Mouse (Mus musculus) lung, embryonic 16.5 days (tissue): ENCODE data around the gene Krtap15. TPM values are rescaled to one million over a fixed set of nuclear protein-coding genes. Genes with fewer than 3 reads are reported as not detected.

ENCODE experiments used
- ATAC-seq: fragments of 200-750 bp; cut with Nextera tagmentation; 2 replicates; pipeline ENCODE4 v1.8.0; 2017; ENCODE audit warnings: low read depth, mild to moderate bottlenecking, moderate library complexity
- H3K27ac ChIP-seq: fragments of 300-500 bp; sonication (generic); 2 replicates; pipeline ENCODE4 v1.5.1; 2014; ENCODE audit warnings: mild to moderate bottlenecking, control low read depth, low read length
- H3K27me3 ChIP-seq: fragments of 300-500 bp; sonication (generic); 2 replicates; pipeline ENCODE4 v1.6.1; 2014; ENCODE audit warnings: low read depth, low read length, mixed read lengths; ENCODE audit not compliant: control insufficient read depth, insufficient read depth
- H3K36me3 ChIP-seq: fragments of 300-500 bp; sonication (generic); 2 replicates; pipeline ENCODE4 v1.6.1; 2014; ENCODE audit warnings: low read length; ENCODE audit not compliant: control insufficient read depth, insufficient read depth
- H3K4me1 ChIP-seq: fragments of 300-500 bp; sonication (generic); replicated peaks from 2 replicates; pipeline ENCODE4 v1.6.1; 2014; ENCODE audit warnings: low read length, mixed read lengths; ENCODE audit not compliant: control insufficient read depth, insufficient read depth
- H3K4me2 ChIP-seq: fragments of 300-500 bp; sonication (generic); 2 replicates; pipeline ENCODE4 v1.6.1; 2014; ENCODE audit warnings: low read depth, low read length, control low read depth
- H3K4me3 ChIP-seq: fragments of 300-500 bp; sonication (generic); 2 replicates; pipeline ENCODE4 v1.5.1; 2014; ENCODE audit warnings: mild to moderate bottlenecking, low read length, control low read depth
- H3K9ac ChIP-seq: fragments of 300-500 bp; sonication (generic); 2 replicates; pipeline ENCODE4 v1.6.1; 2014; ENCODE audit warnings: low read length, control low read depth
- H3K9me3 ChIP-seq: fragments of 300-500 bp; sonication (generic); 2 replicates; pipeline ENCODE4 v1.6.1; 2016; ENCODE audit warnings: low read length; ENCODE audit not compliant: control insufficient read depth
- whole genome bisulfite sequencing: fragments of 180-500 bp; shearing (Covaris S2); extraction: QIAGEN DNeasy Blood & Tissue Kit; methylation state at CpG from one replicate; pipeline ENCODE4 v1.1.7; 2014; 5-methylcytosine and 5-hydroxymethylcytosine counted together
- polyA plus RNA-seq: library from polyadenylated mRNA; unstranded; fragments of >200 nt; fragmentation: Nextera tagmentation; extraction: Ambion mirVana; gene quantifications from 2 replicates; pipeline ENCODE4 v1.2.1, GENCODE M21; 2015

The Krtap15 gene
- not detected in 2 replicates for polyA plus RNA-seq

GRCm38 (mm10) chr16:88820066-88820465 lies at the start of gene Krtap15:
Gene Krtap15 (plus strand): TSS chr16:88820215.
- H3K4me3 ChIP-seq = no peak within 1 kb of the TSS
- no peak within 1 kb of the TSS for H3K9ac ChIP-seq
- ATAC-seq = no peak
- H3K27ac ChIP-seq = no peak within 1 kb of the TSS
- H3K9me3 ChIP-seq = no peaks in the 10 kb centered on the region
- H3K4me2 ChIP-seq = no peak within 1 kb of the TSS
- no peaks in the 10 kb centered on the region for H3K27me3 ChIP-seq
- no peaks in the 10 kb centered on the region for H3K36me3 ChIP-seq
- no peaks in the 10 kb centered on the region for H3K4me1 ChIP-seq
- 65% methylated on average over 3 of the region's 3 CpGs for WGBS

GRCm38 (mm10) chr16:88774106-88774505 lies 45.9 kb upstream of the Krtap15 start, which contains the start of gene 2310057N15Rik:
Gene 2310057N15Rik (minus strand): TSS chr16:88774206.
- Histone ChIP-seq H3K9me3 (no peaks in the 10 kb centered on the region), H3K4me2 (no peak within 1 kb of the TSS), H3K36me3 (no peaks in the 10 kb centered on the region), H3K27ac (no peak within 1 kb of the TSS), H3K4me3 (no peak within 1 kb of the TSS), H3K9ac (no peak within 1 kb of the TSS), H3K27me3 (no peaks in the 10 kb centered on the region), H3K4me1 (no peaks in the 10 kb centered on the region)
- no peak for ATAC-seq
- WGBS = 83% methylated on average over 2 of the region's 2 CpGs

- WGBS = 83% methylated on average over 5 of the region's 6 CpGs
- H3K27ac ChIP-seq = no peak within 1 kb of the TSS
- H3K36me3 ChIP-seq = no peaks in the 10 kb centered on the region
- H3K4me1 ChIP-seq = no peaks in the 10 kb centered on the region
- no peak within 1 kb of the TSS for H3K4me2 ChIP-seq
- ATAC-seq = no peak
- H3K4me3 ChIP-seq = no peak within 1 kb of the TSS
- no peaks in the 10 kb centered on the region for H3K27me3 ChIP-seq
- H3K9ac ChIP-seq = no peak within 1 kb of the TSS
- H3K9me3 ChIP-seq = no peaks in the 10 kb centered on the region
Observed at GRCm38 (mm10) chr16:88777596-88777995, 42.4 kb upstream of the Krtap15 start, which contains the start of gene Gm5965. Gene Gm5965 (plus strand): TSS chr16:88777896.

GRCm38 (mm10) chr16:88786786-88787185 lies 33.2 kb upstream of the Krtap15 start:
- H3K36me3 ChIP-seq = no peaks in the 10 kb centered on the region
- WGBS = 60% methylated on average over 2 of the region's 2 CpGs
- no peak overlapping the region for H3K27ac ChIP-seq
- no peaks in the 10 kb centered on the region for H3K9me3 ChIP-seq
- no peak for ATAC-seq
- H3K9ac ChIP-seq = no peak overlapping the region
- H3K27me3 ChIP-seq = no peaks in the 10 kb centered on the region
- no peak overlapping the region for H3K4me2 ChIP-seq
- no peaks in the 10 kb centered on the region for H3K4me1 ChIP-seq
- no peak overlapping the region for H3K4me3 ChIP-seq

GRCm38 (mm10) chr16:88811827-88812226 lies 8.2 kb upstream of the Krtap15 start, which contains the start of gene Gm20741:
Gene Gm20741 (minus strand): TSS chr16:88812220.
- Histone ChIP-seq H3K27me3 (no peaks in the 10 kb centered on the region), H3K4me2 (no peak within 1 kb of the TSS), H3K36me3 (no peaks in the 10 kb centered on the region), H3K4me1 (no peaks in the 10 kb centered on the region), H3K9ac (no peak within 1 kb of the TSS), H3K9me3 (no peaks in the 10 kb centered on the region), H3K4me3 (no peak within 1 kb of the TSS), H3K27ac (no peak within 1 kb of the TSS)
- no peak for ATAC-seq
- WGBS = 72% methylated on average over 2 of the region's 2 CpGs

GRCm38 (mm10) chr16:88823736-88824135 lies 3.7 kb downstream of the Krtap15 start:
- Histone ChIP-seq H3K36me3 (no peaks in the 10 kb centered on the region), H3K4me2 (no peak overlapping the region), H3K4me1 (no peaks in the 10 kb centered on the region), H3K27me3 (no peaks in the 10 kb centered on the region), H3K4me3 (no peak overlapping the region), H3K9me3 (no peaks in the 10 kb centered on the region), H3K9ac (no peak overlapping the region), H3K27ac (no peak overlapping the region)
- no peak for ATAC-seq
- WGBS = 81% methylated on average over 3 of the region's 3 CpGs

GRCm38 (mm10) chr16:88826095-88826652 lies 6.2 kb downstream of the Krtap15 start, which contains the start of gene Krtap14:
Gene Krtap14 (minus strand): TSS chr16:88826145.
- H3K9me3 ChIP-seq = no peaks in the 10 kb centered on the region
- ATAC-seq = no peak
- H3K9ac ChIP-seq = no peak within 1 kb of the TSS
- 86% methylated on average over 9 of the region's 9 CpGs for WGBS
- H3K36me3 ChIP-seq = no peaks in the 10 kb centered on the region
- no peaks in the 10 kb centered on the region for H3K4me1 ChIP-seq
- H3K27ac ChIP-seq = no peak within 1 kb of the TSS
- H3K4me2 ChIP-seq = no peak within 1 kb of the TSS
- H3K4me3 ChIP-seq = no peak within 1 kb of the TSS
- no peaks in the 10 kb centered on the region for H3K27me3 ChIP-seq

- 68% methylated on average over 3 of the region's 3 CpGs for WGBS
- Histone ChIP-seq H3K4me3 (no peak overlapping the region), H3K9ac (no peak overlapping the region)
Observed at GRCm38 (mm10) chr16:88826978-88827377, 7.0 kb downstream of the Krtap15 start.

GRCm38 (mm10) chr16:88847363-88847762 lies 27.3 kb downstream of the Krtap15 start:
- 84% methylated on average over 1 of the region's 1 CpGs for whole genome bisulfite sequencing
- Histone ChIP-seq H3K4me2 (no peak overlapping the region), H3K4me1 (no peaks in the 10 kb centered on the region), H3K27ac (no peak overlapping the region), H3K27me3 (no peaks in the 10 kb centered on the region), H3K4me3 (no peak overlapping the region), H3K36me3 (no peaks in the 10 kb centered on the region), H3K9ac (no peak overlapping the region), H3K9me3 (no peaks in the 10 kb centered on the region)
- no peak for ATAC-seq

More at GRCm38 (mm10) chr16:88826978-88827377, 7.0 kb downstream of the Krtap15 start:
- Histone ChIP-seq H3K9me3 (no peaks in the 10 kb centered on the region), H3K4me1 (no peaks in the 10 kb centered on the region), H3K4me2 (no peak overlapping the region), H3K27me3 (no peaks in the 10 kb centered on the region), H3K27ac (no peak overlapping the region), H3K36me3 (no peaks in the 10 kb centered on the region)
- no peak for ATAC-seq
